Mouse (Mus musculus) stomach, embryonic 15.5 days (tissue): ENCODE data around the gene Plcb1. TPM values are rescaled to one million over a fixed set of nuclear protein-coding genes. Genes with fewer than 3 reads are reported as not detected.
"Not testable (repeated sequence)": the region's sequence is repeated elsewhere in the genome, so short reads cannot be mapped to it uniquely, and the experiment has no call there.

Experiments
- ATAC-seq: fragments of 200-750 bp; cut with Nextera tagmentation; 2 replicates; pipeline ENCODE4 v1.8.0; 2017; ENCODE audit warnings: low read depth, moderate number of reproducible peaks, moderate TSS enrichment; ENCODE audit not compliant: insufficient read depth, low FRiP score
- H3K27ac ChIP-seq: fragments of 300-500 bp; sonication (generic); 2 replicates; pipeline ENCODE4 v1.5.1; 2015; ENCODE audit warnings: mild to moderate bottlenecking, inconsistent platforms
- H3K27me3 ChIP-seq: fragments of 300-500 bp; sonication (generic); replicated peaks from 2 replicates; pipeline ENCODE4 v1.6.1; 2015; ENCODE audit warnings: inconsistent platforms
- H3K36me3 ChIP-seq: fragments of 300-500 bp; sonication (generic); 2 replicates; pipeline ENCODE4 v1.6.1; 2015; ENCODE audit warnings: inconsistent platforms
- H3K4me1 ChIP-seq: fragments of 300-500 bp; sonication (generic); 2 replicates; pipeline ENCODE4 v1.6.1; 2015; ENCODE audit warnings: inconsistent platforms
- H3K4me2 ChIP-seq: fragments of 300-500 bp; sonication (generic); 2 replicates; pipeline ENCODE4 v1.6.1; 2015; ENCODE audit warnings: mild to moderate bottlenecking, inconsistent platforms
- H3K4me3 ChIP-seq: fragments of 300-500 bp; sonication (generic); replicated peaks from 2 replicates; pipeline ENCODE4 v1.5.1; 2015; ENCODE audit warnings: inconsistent platforms
- H3K9ac ChIP-seq: fragments of 300-500 bp; sonication (generic); 2 replicates; pipeline ENCODE4 v1.6.1; 2015; ENCODE audit warnings: inconsistent platforms
- H3K9me3 ChIP-seq: fragments of 300-500 bp; sonication (generic); 2 replicates; pipeline ENCODE4 v1.6.1; 2016; ENCODE audit warnings: inconsistent platforms
- WGBS: fragments of 180-500 bp; shearing (Covaris S2); methylation state at CpG from one replicate; pipeline ENCODE4 v1.1.7; 2015; 5-methylcytosine and 5-hydroxymethylcytosine counted together
- polyA plus RNA-seq: library from polyadenylated mRNA; unstranded; fragments of >200 nt; fragmentation: Nextera tagmentation; extraction: Ambion mirVana; gene quantifications from 2 replicates; pipeline ENCODE4 v1.2.1, GENCODE M21; 2015

The Plcb1 gene
- polyA plus RNA-seq, 1 experiment from 2014 or later, result 16.4 TPM

GRCm38 (mm10) chr2:134989650-134990292 is 203.9 kb downstream of the Plcb1 start:
- no peaks in the 10 kb centered on the region for H3K36me3 ChIP-seq
- no peak overlapping the region for H3K9ac ChIP-seq
- H3K4me1 ChIP-seq, result no peaks in the 10 kb centered on the region
- no peak overlapping the region for H3K4me2 ChIP-seq
- no peaks in the 10 kb centered on the region for H3K9me3 ChIP-seq
- WGBS, result 46% methylated on average over 9 of the region's 9 CpGs
- ATAC-seq, result no peak; the same call in 1 of the 2 replicates
- no peak overlapping the region for H3K4me3 ChIP-seq
- no peak overlapping the region for H3K27ac ChIP-seq
- H3K27me3 ChIP-seq, result no peaks in the 10 kb centered on the region

- H3K36me3 ChIP-seq, result no peaks in the 10 kb centered on the region
- no peak overlapping the region for H3K27ac ChIP-seq
- no peak overlapping the region for H3K9ac ChIP-seq
- H3K4me2 ChIP-seq, result no peak overlapping the region
- WGBS, result 92% methylated on average over 1 of the region's 1 CpGs
- no peak overlapping the region for H3K4me3 ChIP-seq
- H3K4me1 ChIP-seq, result no peaks in the 10 kb centered on the region
- no peak for ATAC-seq
- H3K9me3 ChIP-seq, result no peaks in the 10 kb centered on the region
- no peaks in the 10 kb centered on the region for H3K27me3 ChIP-seq
These were observed 221.3 kb downstream of the Plcb1 start for GRCm38 (mm10) chr2:135007134-135007533.

GRCm38 (mm10) chr2:135007885-135008284 is 222.0 kb downstream of the Plcb1 start:
- 96% methylated on average over 2 of the region's 2 CpGs for WGBS
- not testable (repeated sequence) for H3K4me1 ChIP-seq, H3K4me3 ChIP-seq, H3K4me2 ChIP-seq, H3K27me3 ChIP-seq, ATAC-seq, H3K9ac ChIP-seq, H3K9me3 ChIP-seq, H3K27ac ChIP-seq, H3K36me3 ChIP-seq

GRCm38 (mm10) chr2:135010371-135010770 is 224.5 kb downstream of the Plcb1 start:
- WGBS, result 78% methylated on average over 8 of the region's 8 CpGs
- no peaks in the 10 kb centered on the region for H3K36me3 ChIP-seq
- no peaks in the 10 kb centered on the region for H3K27me3 ChIP-seq
- no peak overlapping the region for H3K9ac ChIP-seq
- no peaks in the 10 kb centered on the region for H3K9me3 ChIP-seq
- H3K4me1 ChIP-seq, result no peaks in the 10 kb centered on the region
- ATAC-seq, result no peak
- H3K4me2 ChIP-seq, result no peak overlapping the region
- no peak overlapping the region for H3K27ac ChIP-seq
- H3K4me3 ChIP-seq, result no peak overlapping the region

DNA sequence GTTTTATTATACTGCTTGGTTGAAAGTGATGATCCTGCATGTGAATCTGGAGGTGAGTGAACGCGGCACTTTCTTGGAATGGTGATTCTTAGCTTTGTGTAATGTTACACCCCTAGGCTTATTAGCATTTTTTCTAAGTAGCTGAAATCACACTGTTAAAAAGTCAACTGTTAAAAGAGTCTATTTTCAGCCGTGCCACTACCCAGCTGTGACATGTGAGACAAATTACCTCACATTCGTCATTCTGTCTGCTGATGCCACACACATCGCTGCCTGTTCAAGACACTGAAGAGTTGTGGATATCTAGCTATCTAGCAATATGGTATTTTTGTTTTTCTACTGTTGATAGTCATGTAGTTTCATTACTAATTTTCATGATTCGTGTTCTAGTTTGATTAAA is 229.6 kb downstream of the Plcb1 start:
- H3K27ac ChIP-seq, result no peak overlapping the region
- H3K4me2 ChIP-seq, result no peak overlapping the region
- no peaks in the 10 kb centered on the region for H3K9me3 ChIP-seq
- H3K4me1 ChIP-seq, result no peaks in the 10 kb centered on the region
- no peak for ATAC-seq
- no peaks in the 10 kb centered on the region for H3K27me3 ChIP-seq
- H3K9ac ChIP-seq, result no peak overlapping the region
- no peaks in the 10 kb centered on the region for H3K36me3 ChIP-seq
- WGBS, result 50% methylated on average over 6 of the region's 6 CpGs
- no peak overlapping the region for H3K4me3 ChIP-seq

DNA sequence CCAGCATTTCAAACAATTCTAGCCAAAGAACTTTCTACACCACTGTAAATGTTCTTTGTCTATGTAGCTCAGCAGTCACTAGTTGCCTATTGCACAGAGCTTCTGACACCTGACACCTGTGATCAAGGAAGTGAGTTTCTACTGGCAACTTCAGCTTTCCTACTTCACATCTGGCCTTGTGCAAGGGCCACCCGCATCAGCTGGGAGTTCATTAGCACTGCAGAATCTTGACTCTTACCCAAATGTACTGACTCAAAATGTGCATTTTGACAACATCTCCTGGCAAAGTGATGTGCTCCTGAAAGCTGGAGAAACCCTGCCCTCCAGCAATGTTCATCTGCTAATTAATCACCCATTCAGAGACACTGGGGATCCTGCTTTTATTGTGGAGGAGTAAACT is 232.4 kb downstream of the Plcb1 start:
- H3K9me3 ChIP-seq, result no peaks in the 10 kb centered on the region
- H3K9ac ChIP-seq, result no peak overlapping the region
- no peak overlapping the region for H3K27ac ChIP-seq
- H3K4me3 ChIP-seq, result no peak overlapping the region
- H3K36me3 ChIP-seq, result no peaks in the 10 kb centered on the region
- ATAC-seq, result no peak
- WGBS, result 53% methylated on average over 1 of the region's 1 CpGs
- no peak overlapping the region for H3K4me2 ChIP-seq
- no peaks in the 10 kb centered on the region for H3K27me3 ChIP-seq
- no peaks in the 10 kb centered on the region for H3K4me1 ChIP-seq

DNA sequence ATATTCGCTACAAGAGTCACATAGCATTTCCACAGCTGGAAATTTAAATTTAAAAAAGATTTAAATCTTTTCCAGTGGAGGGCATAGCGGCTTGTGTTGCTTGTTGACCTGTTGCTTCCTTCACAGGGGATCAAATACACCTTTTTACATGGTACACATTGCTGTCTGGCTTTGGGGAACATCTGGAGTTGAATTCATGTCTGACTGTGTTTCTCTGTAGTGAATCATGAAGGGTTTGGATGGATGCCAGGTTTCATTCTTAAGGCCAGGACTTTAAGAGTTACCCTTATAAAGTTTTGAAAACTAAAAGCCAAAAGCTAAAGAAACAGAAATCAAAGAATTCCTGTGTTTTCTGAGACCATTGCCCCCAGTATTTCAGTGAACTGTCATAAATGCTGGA is 232.8 kb downstream of the Plcb1 start:
- Histone ChIP-seq H3K9me3 (no peaks in the 10 kb centered on the region), H3K4me2 (no peak overlapping the region), H3K9ac (no peak overlapping the region), H3K4me1 (no peaks in the 10 kb centered on the region), H3K27me3 (no peaks in the 10 kb centered on the region), H3K4me3 (no peak overlapping the region), H3K36me3 (no peaks in the 10 kb centered on the region), H3K27ac (no peak overlapping the region)
- WGBS, result 75% methylated on average over 2 of the region's 2 CpGs
- ATAC-seq, result no peak

DNA sequence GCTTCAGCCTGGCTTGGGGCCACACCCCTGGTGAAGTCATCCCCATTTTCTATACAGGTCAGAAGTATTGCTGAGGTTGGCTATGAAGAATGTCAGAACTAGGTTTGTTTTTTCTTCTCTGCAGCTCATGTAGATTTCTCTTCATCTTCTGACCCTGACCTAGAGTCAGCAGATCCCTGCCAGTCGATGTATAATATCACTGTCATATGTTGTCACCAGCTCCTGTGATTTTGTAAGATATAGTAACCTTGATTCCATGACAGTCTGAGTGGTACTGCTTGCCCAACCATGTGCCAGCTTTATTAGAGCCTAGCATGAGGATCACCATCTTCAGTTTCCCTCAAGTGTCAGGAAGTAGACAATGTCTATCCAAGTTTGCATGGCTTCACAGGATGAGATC is 233.7 kb downstream of the Plcb1 start:
- WGBS, result 81% methylated on average over 1 of the region's 1 CpGs
- no peak for ATAC-seq
- Histone ChIP-seq H3K9ac (no peak overlapping the region), H3K4me2 (no peak overlapping the region), H3K9me3 (no peaks in the 10 kb centered on the region), H3K27me3 (no peaks in the 10 kb centered on the region), H3K27ac (no peak overlapping the region), H3K4me3 (no peak overlapping the region), H3K36me3 (no peaks in the 10 kb centered on the region), H3K4me1 (no peaks in the 10 kb centered on the region)

DNA sequence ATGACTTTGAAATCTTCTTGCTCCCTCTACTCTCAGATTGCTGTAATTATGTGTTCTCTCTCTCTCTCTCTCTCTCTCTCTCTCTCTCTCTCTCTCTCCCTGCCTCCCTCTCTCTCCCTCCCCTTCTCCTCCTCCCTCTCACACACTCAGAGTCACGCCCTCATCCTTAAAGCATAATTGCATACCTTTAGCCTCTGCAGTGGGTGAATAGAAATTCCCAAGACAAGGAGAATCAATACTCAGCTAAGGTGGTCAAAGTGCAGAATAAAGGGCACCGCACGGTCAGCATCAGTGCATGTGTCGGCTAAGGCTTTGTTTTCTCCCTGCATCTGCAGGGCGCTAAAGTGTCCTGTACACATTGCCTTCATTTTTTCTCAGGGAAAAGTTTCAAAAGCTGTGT is 243.4 kb downstream of the Plcb1 start:
- no peaks in the 10 kb centered on the region for H3K27me3 ChIP-seq
- peaks cover 3% of the 10 kb centered on the region; the same call in 1 of the 2 replicates for H3K4me1 ChIP-seq
- no peak overlapping the region for H3K9ac ChIP-seq
- no peak overlapping the region for H3K4me2 ChIP-seq
- no peaks in the 10 kb centered on the region for H3K36me3 ChIP-seq
- peak; percentile 70 for ATAC-seq
- peak overlapping the region; percentile 57 for H3K27ac ChIP-seq
- H3K4me3 ChIP-seq, result no peak overlapping the region
- 38% methylated on average over 5 of the region's 5 CpGs for WGBS
- no peaks in the 10 kb centered on the region for H3K9me3 ChIP-seq

GRCm38 (mm10) chr2:135029700-135030099 is 243.8 kb downstream of the Plcb1 start:
- no peaks in the 10 kb centered on the region for H3K36me3 ChIP-seq
- peak overlapping the region; percentile 57 for H3K27ac ChIP-seq
- ATAC-seq, result peak; percentile 66
- H3K27me3 ChIP-seq, result no peaks in the 10 kb centered on the region
- H3K9ac ChIP-seq, result no peak overlapping the region
- 29% methylated on average over 6 of the region's 6 CpGs for WGBS
- no peaks in the 10 kb centered on the region for H3K9me3 ChIP-seq
- H3K4me2 ChIP-seq, result no peak overlapping the region
- H3K4me1 ChIP-seq, result peaks cover 3% of the 10 kb centered on the region; the same call in 1 of the 2 replicates
- H3K4me3 ChIP-seq, result no peak overlapping the region

- Histone ChIP-seq H3K36me3 (no peaks in the 10 kb centered on the region), H3K9me3 (no peaks in the 10 kb centered on the region), H3K4me3 (no peak overlapping the region), H3K4me2 (no peak overlapping the region), H3K9ac (no peak overlapping the region), H3K27me3 (no peaks in the 10 kb centered on the region), H3K4me1 (no peaks in the 10 kb centered on the region), H3K27ac (no peak overlapping the region)
- ATAC-seq, result no peak
- WGBS, result 7% methylated on average over 4 of the region's 4 CpGs
These were observed 249.9 kb downstream of the Plcb1 start for GRCm38 (mm10) chr2:135035640-135036260.

DNA sequence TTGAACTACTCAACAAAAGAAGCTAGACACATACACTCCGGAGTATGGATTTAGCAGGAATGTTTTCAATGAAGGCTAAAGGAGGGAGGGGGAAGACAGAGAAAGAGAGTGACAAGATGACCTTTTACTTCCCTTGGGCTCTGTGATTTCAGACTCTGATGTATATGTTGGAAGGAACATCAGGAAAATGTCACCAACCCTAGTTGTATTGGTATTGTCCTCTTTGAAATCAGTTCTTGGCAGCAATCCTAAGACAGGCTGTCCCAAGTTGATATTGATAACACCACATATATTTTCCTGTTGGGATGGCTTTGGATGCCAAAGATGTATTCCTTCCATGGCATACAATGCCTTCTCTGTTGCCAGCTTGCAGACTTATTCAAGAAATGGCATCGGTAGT is 262.9 kb downstream of the Plcb1 start:
- Histone ChIP-seq H3K36me3 (no peaks in the 10 kb centered on the region), H3K4me2 (no peak overlapping the region), H3K4me1 (no peaks in the 10 kb centered on the region), H3K27me3 (no peaks in the 10 kb centered on the region), H3K9me3 (no peaks in the 10 kb centered on the region), H3K27ac (no peak overlapping the region), H3K4me3 (no peak overlapping the region), H3K9ac (no peak overlapping the region)
- ATAC-seq, result no peak
- 73% methylated on average over 2 of the region's 2 CpGs for WGBS
